Mouse (Mus musculus): ENCODE data around the gene Gpr183. TPM values are rescaled to one million over a fixed set of nuclear protein-coding genes. Genes with fewer than 3 reads are reported as not detected.
A peak's percentile ranks its signal among the peaks of the same experiment; 100 is the strongest.

The Gpr183 gene
- polyA plus RNA-seq, 1 experiment = 10.3 TPM

DNA sequence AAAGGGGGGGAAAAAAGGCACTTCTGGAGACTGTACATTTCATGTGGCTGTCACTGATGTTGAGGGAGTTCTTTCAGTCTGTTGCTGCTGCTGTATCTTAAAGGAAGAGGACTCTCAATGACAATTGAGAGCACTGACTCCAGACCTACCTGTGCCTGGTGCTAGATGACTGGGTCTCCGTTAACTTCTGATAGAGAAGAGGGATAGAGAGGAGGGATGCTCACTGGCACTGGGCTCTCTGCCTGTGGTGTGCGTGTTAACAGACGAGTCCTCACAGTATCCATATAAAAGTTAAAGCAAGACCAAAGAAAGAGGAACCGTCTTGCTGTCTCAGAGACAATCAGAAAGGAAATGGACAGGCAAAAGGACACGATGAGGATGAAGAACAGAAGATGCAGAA lies 8.7 kb downstream of the Gpr183 start:
- no peaks in the 10 kb centered on the region for H3K27me3 ChIP-seq (ENCODE audit: control insufficient read depth, insufficient read depth, low read length)
- no peaks in the 10 kb centered on the region for H3K36me3 ChIP-seq (ENCODE audit: control insufficient read depth, insufficient read depth, low read length)
- peaks cover 51% of the 10 kb centered on the region for H3K4me1 ChIP-seq (replicated peaks; ENCODE audit: control insufficient read depth, insufficient read depth, low read length)
- H3K4me3 ChIP-seq (ENCODE audit: control insufficient read depth, insufficient read depth, low read length) = no peak overlapping the region
- TF ChIP-seq CTCF (IDR thresholded peaks at IDR 0.05; ENCODE audit: borderline replicate concordance, control insufficient read depth, extremely low read depth, insufficient read depth, low read length, poor library complexity) (no peak), POLR2A (IDR thresholded peaks at IDR 0.05; ENCODE audit: control insufficient read depth, extremely low read depth, insufficient read depth, low read length, poor library complexity) (no peak)
- peak overlapping the region; percentile 52 for H3K27ac ChIP-seq (ENCODE audit: control insufficient read depth, insufficient read depth, low read length)
- DNase-seq = no peak
- WGBS = 76% methylated on average over 5 of the region's 5 CpGs

- TF ChIP-seq POLR2A (IDR thresholded peaks at IDR 0.05; ENCODE audit: control insufficient read depth, extremely low read depth, insufficient read depth, low read length, poor library complexity) (no peak), CTCF (IDR thresholded peaks at IDR 0.05; ENCODE audit: borderline replicate concordance, control insufficient read depth, extremely low read depth, insufficient read depth, low read length, poor library complexity) (no peak)
- H3K36me3 ChIP-seq (ENCODE audit: control insufficient read depth, insufficient read depth, low read length) = no peaks in the 10 kb centered on the region
- no peak for DNase-seq
- no peak overlapping the region for H3K4me3 ChIP-seq (ENCODE audit: control insufficient read depth, insufficient read depth, low read length)
- H3K27ac ChIP-seq (ENCODE audit: control insufficient read depth, insufficient read depth, low read length) = peak overlapping the region; percentile 90
- WGBS = 15% methylated on average over 5 of the region's 5 CpGs
- no peaks in the 10 kb centered on the region for H3K27me3 ChIP-seq (ENCODE audit: control insufficient read depth, insufficient read depth, low read length)
- H3K4me1 ChIP-seq (replicated peaks; ENCODE audit: control insufficient read depth, insufficient read depth, low read length) = peaks cover 47% of the 10 kb centered on the region
Observed at GRCm38 (mm10) chr14:121955176-121955795, 9.7 kb downstream of the Gpr183 start.

DNA sequence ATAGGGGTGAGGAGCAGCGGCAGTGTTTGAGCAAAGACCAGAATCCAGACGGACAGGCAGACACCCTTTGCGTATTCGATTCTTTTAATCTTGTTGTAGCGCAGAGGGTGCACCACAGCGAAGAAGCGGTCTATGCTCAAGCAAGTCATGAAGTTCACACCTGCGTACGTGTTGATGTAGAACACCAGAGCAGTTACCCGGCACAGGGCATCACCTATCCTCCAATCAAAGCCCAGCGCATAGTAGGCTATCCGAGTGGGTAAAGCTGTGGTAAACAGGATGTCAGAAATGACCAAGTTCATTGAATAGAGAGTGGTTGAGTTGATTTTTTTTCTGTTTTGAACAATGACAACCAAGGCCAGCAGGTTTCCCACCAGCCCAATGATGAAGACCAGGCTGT lies 10.4 kb downstream of the Gpr183 start:
- no peak for TF ChIP-seq CTCF (IDR thresholded peaks at IDR 0.05; ENCODE audit: borderline replicate concordance, control insufficient read depth, extremely low read depth, insufficient read depth, low read length, poor library complexity)
- TF ChIP-seq POLR2A (IDR thresholded peaks at IDR 0.05; ENCODE audit: control insufficient read depth, extremely low read depth, insufficient read depth, low read length, poor library complexity) = no peak
- peaks cover 53% of the 10 kb centered on the region for H3K4me1 ChIP-seq (replicated peaks; ENCODE audit: control insufficient read depth, insufficient read depth, low read length)
- H3K27me3 ChIP-seq (ENCODE audit: control insufficient read depth, insufficient read depth, low read length) = no peaks in the 10 kb centered on the region
- no peak overlapping the region for H3K4me3 ChIP-seq (ENCODE audit: control insufficient read depth, insufficient read depth, low read length)
- 88% methylated on average over 12 of the region's 12 CpGs for WGBS
- no peak for DNase-seq
- H3K27ac ChIP-seq (ENCODE audit: control insufficient read depth, insufficient read depth, low read length) = peak overlapping the region; percentile 74
- no peaks in the 10 kb centered on the region for H3K36me3 ChIP-seq (ENCODE audit: control insufficient read depth, insufficient read depth, low read length)

GRCm38 (mm10) chr14:121954129-121954528 lies 10.9 kb downstream of the Gpr183 start:
- no peak for DNase-seq
- TF ChIP-seq POLR2A (IDR thresholded peaks at IDR 0.05; ENCODE audit: control insufficient read depth, extremely low read depth, insufficient read depth, low read length, poor library complexity) (no peak), CTCF (IDR thresholded peaks at IDR 0.05; ENCODE audit: borderline replicate concordance, control insufficient read depth, extremely low read depth, insufficient read depth, low read length, poor library complexity) (no peak)
- WGBS = 95% methylated on average over 11 of the region's 11 CpGs
- Histone ChIP-seq H3K36me3 (ENCODE audit: control insufficient read depth, insufficient read depth, low read length) (no peaks in the 10 kb centered on the region), H3K4me3 (ENCODE audit: control insufficient read depth, insufficient read depth, low read length) (no peak overlapping the region), H3K27me3 (ENCODE audit: control insufficient read depth, insufficient read depth, low read length) (no peaks in the 10 kb centered on the region), H3K4me1 (replicated peaks; ENCODE audit: control insufficient read depth, insufficient read depth, low read length) (peaks cover 54% of the 10 kb centered on the region), H3K27ac (ENCODE audit: control insufficient read depth, insufficient read depth, low read length) (peak overlapping the region; percentile 74)

DNA sequence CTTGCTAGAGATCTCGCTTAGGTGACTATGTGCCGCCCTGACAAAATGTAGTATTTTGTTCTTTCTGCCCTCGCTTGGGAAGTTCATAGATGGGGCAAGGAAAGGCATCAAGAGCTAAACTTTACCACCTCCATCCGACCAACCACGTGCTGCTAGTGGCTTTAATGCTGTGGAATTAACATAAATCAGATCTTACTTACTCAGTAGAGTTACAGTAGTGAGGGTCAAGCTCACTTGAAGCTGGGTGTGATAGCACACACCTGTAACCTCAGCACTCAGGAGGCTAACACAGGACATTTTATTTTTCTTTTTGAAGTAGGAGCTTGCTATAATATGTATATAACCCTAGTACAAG lies 13.0 kb downstream of the Gpr183 start:
- TF ChIP-seq POLR2A (IDR thresholded peaks at IDR 0.05; ENCODE audit: control insufficient read depth, extremely low read depth, insufficient read depth, low read length, poor library complexity) = no peak
- TF ChIP-seq CTCF (IDR thresholded peaks at IDR 0.05; ENCODE audit: borderline replicate concordance, control insufficient read depth, extremely low read depth, insufficient read depth, low read length, poor library complexity) = no peak
- H3K4me3 ChIP-seq (ENCODE audit: control insufficient read depth, insufficient read depth, low read length) = no peak overlapping the region
- H3K4me1 ChIP-seq (replicated peaks; ENCODE audit: control insufficient read depth, insufficient read depth, low read length) = peaks cover 46% of the 10 kb centered on the region
- H3K27me3 ChIP-seq (ENCODE audit: control insufficient read depth, insufficient read depth, low read length) = no peaks in the 10 kb centered on the region
- no peak overlapping the region for H3K27ac ChIP-seq (ENCODE audit: control insufficient read depth, insufficient read depth, low read length)
- H3K36me3 ChIP-seq (ENCODE audit: control insufficient read depth, insufficient read depth, low read length) = no peaks in the 10 kb centered on the region
- 90% methylated on average over 5 of the region's 5 CpGs for WGBS
- no peak for DNase-seq

- H3K4me3 ChIP-seq (ENCODE audit: control insufficient read depth, insufficient read depth, low read length) = no peak overlapping the region
- peak overlapping the region; percentile 39; the same call in 1 of the 2 replicates for H3K27ac ChIP-seq (ENCODE audit: control insufficient read depth, insufficient read depth, low read length)
- H3K4me1 ChIP-seq (replicated peaks; ENCODE audit: control insufficient read depth, insufficient read depth, low read length) = peaks cover 46% of the 10 kb centered on the region
- no peak for DNase-seq
- H3K36me3 ChIP-seq (ENCODE audit: control insufficient read depth, insufficient read depth, low read length) = no peaks in the 10 kb centered on the region
- no peak for TF ChIP-seq POLR2A (IDR thresholded peaks at IDR 0.05; ENCODE audit: control insufficient read depth, extremely low read depth, insufficient read depth, low read length, poor library complexity)
- TF ChIP-seq CTCF (IDR thresholded peaks at IDR 0.05; ENCODE audit: borderline replicate concordance, control insufficient read depth, extremely low read depth, insufficient read depth, low read length, poor library complexity) = no peak
- no peaks in the 10 kb centered on the region for H3K27me3 ChIP-seq (ENCODE audit: control insufficient read depth, insufficient read depth, low read length)
- 80% methylated on average over 2 of the region's 2 CpGs for whole genome bisulfite sequencing
Observed at GRCm38 (mm10) chr14:121951399-121952045, 13.5 kb downstream of the Gpr183 start.

Data from thymus, adult 2 months (tissue).